Mouse (Mus musculus) gastrocnemius, postnatal 4 days (tissue): Measurements from ENCODE around the gene Rnf10. TPM values are rescaled to one million over a fixed set of nuclear protein-coding genes. Genes with fewer than 3 reads are reported as not detected.

Source experiments
- DNase-seq, 2 experiments: peaks; one replicate each; pipeline ENCODE4 v3.0.0; 2021 to 2022; ENCODE audit warnings: low spot score in 2 of 2, mixed read lengths in 2 of 2
- total RNA-seq, 2 experiments: library from RNA; stranded (reverse); gene quantifications; 2 replicates each; pipeline ENCODE4 v1.2.3; 2021

The Rnf10 gene
- total RNA-seq, 2 experiments from 2014 or later: 196 TPM

GRCm38 (mm10) chr5:115278785-115279184 is 6.1 kb upstream of the Rnf10 start:
- DNase-seq: no peak

DNA sequence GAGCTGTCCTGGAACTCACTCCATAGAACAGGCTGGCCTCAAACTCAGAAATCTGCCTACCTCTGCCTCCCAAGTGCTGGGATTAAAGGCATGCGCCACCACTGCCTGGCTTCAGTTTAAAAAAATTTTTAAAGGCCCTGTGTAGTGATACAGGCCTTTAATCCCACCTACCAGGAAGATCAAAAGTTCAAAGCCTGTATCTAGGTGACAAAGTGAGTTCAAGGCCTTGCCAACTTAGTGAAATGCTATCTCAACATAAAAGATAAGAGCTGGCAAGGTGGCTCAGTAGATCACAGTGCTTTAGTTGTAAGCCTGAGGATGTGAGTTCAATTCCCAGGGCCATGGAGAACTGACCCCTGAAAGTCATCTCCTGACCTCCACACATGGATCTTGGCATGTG is 5.4 kb upstream of the Rnf10 start:
- no peak for DNase-seq

GRCm38 (mm10) chr5:115275998-115276397 is 3.3 kb upstream of the Rnf10 start:
- DNase-seq: no peak

- no peak for DNase-seq
Observed at GRCm38 (mm10) chr5:115274771-115275170, 2.1 kb upstream of the Rnf10 start.

DNA sequence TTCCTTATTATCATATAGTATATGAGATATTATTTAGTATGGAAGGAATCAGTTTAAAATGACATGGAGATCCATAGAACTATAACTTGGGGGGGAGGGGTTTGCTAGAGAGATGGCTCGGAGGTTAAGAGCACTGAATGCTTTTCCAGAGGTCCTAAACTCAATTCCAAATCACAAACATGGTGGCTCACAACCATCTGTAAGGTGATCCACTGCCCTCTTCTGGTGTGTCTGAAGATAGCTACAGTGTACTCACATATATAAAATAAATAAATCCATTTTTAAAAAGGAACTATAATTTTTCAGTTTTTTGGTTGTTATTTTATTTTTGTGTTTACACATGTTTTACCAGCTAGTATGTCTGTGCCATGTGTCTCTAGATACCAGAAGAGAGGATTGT is 1.7 kb upstream of the Rnf10 start:
- DNase-seq: no peak

DNA sequence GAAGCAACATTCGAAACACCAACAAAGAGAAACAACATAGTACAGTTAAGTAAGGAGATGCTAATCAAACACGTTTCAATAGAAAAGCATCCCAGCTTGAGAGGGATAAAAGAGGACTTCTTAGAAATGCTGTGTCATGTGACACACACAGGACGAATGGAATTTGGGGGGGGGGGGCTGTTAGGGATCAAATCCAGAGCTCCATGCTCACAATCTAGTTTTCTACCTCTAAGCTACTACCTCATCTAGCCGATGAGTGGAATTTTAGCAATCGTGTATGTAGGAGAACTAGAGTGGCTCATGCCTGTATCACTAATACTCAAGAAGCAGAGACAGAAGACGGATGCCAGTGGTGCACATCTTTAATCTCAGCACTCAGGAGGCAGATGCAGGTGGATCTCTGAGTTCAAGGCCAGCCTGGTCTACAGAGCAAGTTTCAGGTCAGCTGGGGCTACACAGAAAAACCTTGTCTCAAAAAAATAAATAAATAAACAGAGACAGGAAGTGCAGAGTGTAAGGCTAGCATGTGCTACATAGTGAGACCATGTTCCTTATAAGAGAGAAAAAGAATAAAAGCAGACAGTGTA is 944 bp upstream of the Rnf10 start:
- no peak for DNase-seq

- peak in 1 of 2 experiments; percentile 52 for DNase-seq
Observed at GRCm38 (mm10) chr5:115271931-115272811, 527 bp downstream of the Rnf10 start.

DNA sequence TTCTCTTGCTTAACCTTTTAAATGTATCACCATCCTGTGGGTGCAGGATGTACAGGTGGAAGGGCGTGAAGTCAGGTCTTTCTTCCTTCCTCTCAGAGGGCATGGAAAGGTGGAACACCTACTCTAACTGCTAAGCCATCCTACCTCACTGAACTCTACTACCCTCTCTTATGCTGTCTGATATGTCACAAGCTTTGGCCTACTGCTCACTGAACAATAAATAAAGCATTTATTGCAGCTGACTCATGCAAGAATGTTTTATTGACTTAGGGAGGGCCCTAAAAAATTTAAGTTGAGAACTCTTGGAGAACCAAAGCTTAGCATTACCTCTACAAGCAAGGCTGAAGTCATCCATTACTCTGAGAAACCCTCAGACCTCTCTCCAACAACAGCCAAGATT is 2.7 kb downstream of the Rnf10 start:
- no peak for DNase-seq

DNA sequence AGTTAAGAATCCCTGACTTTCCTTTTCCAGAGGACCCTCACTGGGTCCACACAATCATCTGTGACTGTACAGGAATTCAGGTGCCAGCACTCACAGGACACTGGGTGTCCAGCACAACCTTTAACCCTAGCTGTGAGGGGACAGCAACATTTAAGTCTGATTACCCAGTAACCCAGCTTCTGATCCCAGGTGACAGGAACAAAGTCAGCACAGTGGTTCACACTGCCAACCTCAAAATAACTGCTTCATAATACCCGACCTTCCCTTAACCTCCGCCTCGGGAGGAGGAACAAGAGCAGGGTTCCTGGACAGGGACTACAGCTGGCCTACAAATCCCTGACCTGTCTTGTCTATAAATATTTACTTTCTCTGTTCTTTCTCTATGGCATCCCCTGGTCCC is 4.4 kb downstream of the Rnf10 start:
- no peak for DNase-seq

- DNase-seq: no peak
Observed at GRCm38 (mm10) chr5:115267469-115268045, 5.1 kb downstream of the Rnf10 start.

DNA sequence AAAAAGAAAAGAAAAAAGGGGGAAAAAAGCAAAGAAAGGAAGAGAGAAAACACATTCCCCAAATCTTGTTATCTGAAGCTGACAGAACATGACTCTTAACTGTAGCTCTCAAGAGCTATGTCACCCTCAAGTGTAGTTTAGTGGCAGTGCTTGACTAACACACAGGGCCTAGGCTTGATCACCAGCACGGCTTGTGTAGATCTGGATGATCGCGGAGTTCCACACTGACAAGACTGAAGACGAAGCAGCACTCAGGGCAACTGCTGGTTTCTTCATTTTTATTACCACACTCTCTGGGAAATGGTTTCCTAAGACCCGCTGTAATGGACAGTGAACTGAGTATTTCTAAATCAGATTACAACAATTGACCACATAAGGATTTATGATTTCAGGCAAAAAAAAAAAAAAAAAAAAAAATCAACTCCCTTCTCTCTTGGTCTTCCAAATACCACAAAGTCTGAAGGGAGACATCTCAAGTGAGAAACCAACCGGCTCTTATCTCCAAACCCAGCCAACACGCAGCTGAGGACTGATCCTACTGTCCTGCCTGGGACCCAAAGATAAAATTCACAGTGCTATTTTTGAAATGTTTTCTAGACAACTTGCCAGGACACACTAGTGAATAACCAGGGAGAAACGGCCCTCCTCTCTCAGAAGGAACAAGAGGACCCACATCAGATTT is 5.8 kb downstream of the Rnf10 start:
- DNase-seq: no peak

DNA sequence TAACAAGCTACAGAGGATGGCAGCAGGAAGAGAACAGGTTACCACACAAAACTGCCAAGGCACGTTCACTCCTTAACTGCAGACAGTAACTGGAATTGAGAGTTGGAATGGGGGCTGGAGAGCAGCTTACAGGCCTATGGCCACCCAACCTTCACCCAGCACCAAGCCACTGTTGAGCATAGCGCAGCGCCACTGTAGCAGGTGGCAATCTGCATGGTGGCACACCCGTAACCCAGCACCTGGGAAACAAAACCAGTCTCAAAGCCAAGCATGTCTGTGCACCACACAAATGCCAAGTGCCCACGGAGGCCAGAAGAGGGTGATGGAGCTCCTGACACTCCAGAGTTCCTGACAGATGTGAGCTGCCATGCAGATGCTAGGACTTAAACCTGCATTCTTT is 6.4 kb downstream of the Rnf10 start:
- no peak for DNase-seq

DNA sequence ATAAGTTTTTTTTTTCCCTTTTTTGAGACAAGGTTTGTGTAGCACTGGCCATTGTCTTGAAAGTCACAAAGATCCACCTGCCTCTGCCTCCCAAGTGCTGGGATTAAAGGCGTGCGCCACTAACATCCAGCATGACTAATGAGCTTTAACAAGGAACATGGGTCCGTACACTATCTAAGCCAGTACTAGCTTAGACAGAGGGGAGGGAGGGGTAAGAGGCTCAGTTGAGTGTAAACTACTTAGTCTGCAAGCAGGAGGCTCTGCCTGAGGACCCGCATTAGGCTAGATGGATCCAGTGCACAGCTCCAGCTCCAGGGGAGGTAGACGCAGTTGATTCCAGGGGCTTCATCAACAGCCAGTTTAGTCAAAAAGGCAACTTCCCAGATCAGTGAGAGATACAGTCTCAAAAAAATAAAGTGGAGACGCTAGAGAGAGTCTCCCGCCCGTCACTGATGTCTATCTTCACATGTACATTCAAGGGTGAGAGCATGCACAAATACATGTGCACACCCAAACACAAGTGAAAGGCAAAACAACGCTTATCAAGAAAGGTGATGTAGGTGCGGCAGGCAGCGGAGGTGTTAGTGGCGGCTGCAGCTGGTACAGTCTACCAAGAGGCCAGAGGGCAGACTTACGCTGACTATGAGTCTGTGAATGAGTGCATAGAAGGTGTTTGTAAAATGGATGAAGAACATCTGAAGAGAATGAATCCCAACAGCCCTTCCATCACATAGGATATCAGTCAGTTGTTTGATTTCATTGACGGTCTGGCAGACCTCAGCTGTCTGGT is 10.0 kb downstream of the Rnf10 start:
- no peak for DNase-seq

GRCm38 (mm10) chr5:115261880-115262279 is 10.8 kb downstream of the Rnf10 start:
- no peak for DNase-seq

DNA sequence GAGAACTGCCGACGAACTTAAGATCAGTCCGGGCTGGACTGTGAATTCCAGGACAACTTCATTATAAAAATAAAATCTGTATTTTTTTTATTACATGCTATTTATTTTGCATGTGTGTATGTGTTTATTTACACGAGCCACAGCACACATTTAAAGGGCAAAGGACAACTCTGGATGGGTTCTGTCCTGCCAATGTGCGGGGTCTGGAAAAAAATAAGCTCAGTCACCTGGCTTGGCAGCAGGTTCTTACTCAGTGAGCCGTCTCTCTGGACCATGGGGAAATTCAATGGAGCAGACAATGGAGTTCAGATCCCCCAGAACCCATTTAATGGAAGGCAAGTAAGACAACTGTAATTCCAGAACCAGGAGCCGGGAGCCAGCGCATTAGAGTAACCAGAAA is 11.6 kb downstream of the Rnf10 start:
- no peak for DNase-seq

GRCm38 (mm10) chr5:115260356-115260755 is 12.3 kb downstream of the Rnf10 start:
- DNase-seq: no peak

GRCm38 (mm10) chr5:115256909-115257546 is 15.7 kb downstream of the Rnf10 start:
- DNase-seq: no peak

DNA sequence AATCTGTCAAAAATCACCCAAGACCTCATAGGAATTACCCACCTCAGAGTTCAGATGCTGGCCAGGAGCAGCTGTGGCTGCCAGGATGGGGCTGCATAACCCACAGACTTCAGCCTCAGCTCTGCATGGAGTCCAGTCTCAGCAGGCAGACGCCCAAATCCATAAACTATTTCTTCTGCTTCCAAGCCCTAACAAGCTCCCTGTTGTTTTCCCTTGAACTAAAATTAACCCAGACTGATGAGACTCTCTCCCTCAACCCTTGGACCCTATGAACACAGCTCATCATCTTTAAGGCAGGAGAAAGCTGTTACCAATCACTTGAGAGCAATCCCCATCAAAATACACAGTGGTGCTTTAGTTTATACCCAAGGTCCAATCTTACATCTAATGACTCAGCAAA is 17.2 kb downstream of the Rnf10 start:
- DNase-seq: no peak

GRCm38 (mm10) chr5:115240191-115240590 is 32.5 kb downstream of the Rnf10 start:
- no peak for DNase-seq

DNA sequence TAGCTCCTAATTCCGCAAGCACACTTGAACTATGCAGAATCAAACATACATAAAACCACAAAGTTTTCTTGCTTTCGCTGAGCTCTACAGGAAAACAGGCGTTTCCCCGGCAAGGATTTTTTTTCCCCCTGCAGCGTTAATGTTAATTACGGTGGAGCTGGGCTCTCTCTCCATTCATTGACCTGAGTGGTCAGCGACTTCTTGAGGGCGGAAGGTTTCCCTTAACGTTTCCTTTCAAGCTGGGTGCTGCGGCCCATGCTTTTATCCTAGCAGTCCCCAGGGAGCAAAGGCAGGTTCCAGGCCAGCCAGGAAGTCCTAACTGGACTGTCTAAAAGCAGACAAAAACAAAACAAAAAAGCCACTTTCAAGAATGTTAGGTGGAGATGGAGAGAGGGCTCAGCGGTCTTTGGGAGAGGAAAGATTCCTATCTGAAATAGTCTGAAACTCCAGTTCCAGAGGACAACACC is 33.9 kb downstream of the Rnf10 start:
- no peak for DNase-seq
